29 mouse cellular contexts compared by ENCODE assay signal in genomic region chr15:10235977-10236376, GRCm38 (mm10). TPM values are rescaled to one million over a fixed set of nuclear protein-coding genes. Genes with fewer than 3 reads are reported as not detected.
DNase-seq lines count a peak whose midpoint lies in the region; ATAC-seq and TF ChIP-seq lines count a peak whose summit lies in the region.
"Had no signal": no experiment of that assay in that cellular context is flagged by ENCODE, and none has a peak within 500 bp of the region (broad histone marks: within the 10 kb centered on the region; RNA-seq: fewer than 3 reads in every experiment).

No protein-coding gene starts in this region.

- no peaks in the 10 kb centered on the region for H3K36me3 ChIP-seq in lung, embryonic 16.5 days (ENCODE audit: control insufficient read depth, insufficient read depth, low read length)
- H3K36me3 ChIP-seq: embryonic facial prominence, embryonic 13.5 days; G1E; heart, embryonic 15.5 days; midbrain, embryonic 15.5 days; neural tube, embryonic 13.5 days had no signal

- ATAC-seq in lung, embryonic 16.5 days (ENCODE audit: low read depth): 0 out of 2 replicates have a peak, but pooled peaks have one; percentile 43
- peak; percentile 42 to 48; a peak in 2 of 4 replicates for ATAC-seq in hematopoietic stem cell, adult 5-6 weeks (replicated peaks in 1 of 2; ENCODE audit: insufficient read depth in 1 of 2, low FRiP score in 2 of 2, low TSS enrichment in 1 of 2, low read depth in 1 of 2, poor library complexity in 2 of 2, severe bottlenecking in 2 of 2)
- ATAC-seq: hindbrain, postnatal 0 days; Patski had no signal

- H3K9ac ChIP-seq in lung, embryonic 16.5 days (ENCODE audit: low read length): no peak overlapping the region
- H3K9ac ChIP-seq: embryonic facial prominence, embryonic 13.5 days; forebrain, embryonic 13.5 days; heart, embryonic 15.5 days; midbrain, embryonic 15.5 days; neural tube, embryonic 13.5 days had no signal

- 56% methylated on average over 5 of the region's 5 CpGs for WGBS in lung, embryonic 16.5 days
- WGBS in cerebellum, adult 2 months: 84% methylated on average over 5 of the region's 5 CpGs

- no peak overlapping the region for H3K4me2 ChIP-seq in lung, embryonic 16.5 days (ENCODE audit: low read depth, low read length)
- H3K4me2 ChIP-seq: embryonic facial prominence, embryonic 13.5 days; forebrain, embryonic 13.5 days; heart, embryonic 15.5 days; midbrain, embryonic 15.5 days; neural tube, embryonic 13.5 days had no signal

- H3K9me3 ChIP-seq in lung, embryonic 16.5 days (ENCODE audit: control insufficient read depth, low read length): no peaks in the 10 kb centered on the region
- H3K9me3 ChIP-seq: embryonic facial prominence, embryonic 13.5 days; forebrain, embryonic 13.5 days; G1E; heart, embryonic 15.5 days; midbrain, embryonic 15.5 days; neural tube, embryonic 13.5 days had no signal

- H3K4me3 ChIP-seq in lung, embryonic 16.5 days (ENCODE audit: low read length): no peak overlapping the region
- no peak overlapping the region for H3K4me3 ChIP-seq in cerebellum, adult 2 months (replicated peaks; ENCODE audit: insufficient read depth, low read depth, low read length)
- H3K4me3 ChIP-seq: embryonic facial prominence, embryonic 13.5 days; erythroblast, embryonic 14.5 days; forebrain, embryonic 13.5 days; gastrocnemius, adult 2 months; heart, embryonic 15.5 days; left cerebral cortex, adult 2 months; midbrain, embryonic 15.5 days; neural tube, embryonic 13.5 days had no signal

- no peaks in the 10 kb centered on the region for H3K4me1 ChIP-seq in lung, embryonic 16.5 days (replicated peaks; ENCODE audit: control insufficient read depth, insufficient read depth, low read length)
- H3K4me1 ChIP-seq in cerebellum, adult 2 months (ENCODE audit: control insufficient read depth, insufficient read depth, low read length): no peaks in the 10 kb centered on the region
- H3K4me1 ChIP-seq: embryonic facial prominence, embryonic 13.5 days; forebrain, embryonic 13.5 days; heart, embryonic 15.5 days; midbrain, embryonic 15.5 days; neural tube, embryonic 13.5 days had no signal

- DNase-seq in lung, postnatal 14 days: no peak
- peak; percentile 3 to 13 for DNase-seq in thymus, adult 18-20 months
- DNase-seq in thymus, postnatal 4 days: peak; percentile 26
- DNase-seq in cerebellum, adult 2 months: no peak
- DNase-seq in embryo, embryonic 11 days: no peak
- DNase-seq in kidney, adult 8-10 months: no peak
- DNase-seq: adrenal gland, postnatal 25 days; cerebellum, postnatal 10 days; gastrocnemius, adult 2 months; heart, postnatal 4 days; kidney, adult 11 months; layer of hippocampus, adult 9-11 months; retina, postnatal 1 day; right cerebral cortex, postnatal 25 days; spleen, adult 18-20 months had no signal

- H3K27ac ChIP-seq in lung, embryonic 16.5 days (ENCODE audit: low read length): no peak overlapping the region
- no peak overlapping the region for H3K27ac ChIP-seq in cerebellum, adult 2 months (ENCODE audit: insufficient read depth, low read length)
- H3K27ac ChIP-seq: embryonic facial prominence, embryonic 13.5 days; forebrain, embryonic 13.5 days; gastrocnemius, adult 2 months; heart, embryonic 15.5 days; hindbrain, postnatal 0 days; kidney, postnatal 0 days; left cerebral cortex, adult 2 months; midbrain, embryonic 15.5 days; neural tube, embryonic 13.5 days had no signal

- TF ChIP-seq CTCF in cerebellum, adult 2 months (IDR thresholded peaks at IDR 0.05; ENCODE audit: borderline replicate concordance, insufficient read depth, low read depth, low read length): no peak

- no peaks in the 10 kb centered on the region for H3K27me3 ChIP-seq in lung, embryonic 16.5 days (ENCODE audit: control insufficient read depth, insufficient read depth, low read depth, low read length)
- H3K27me3 ChIP-seq in cerebellum, adult 2 months (ENCODE audit: control insufficient read depth, insufficient read depth, low read length): no peaks in the 10 kb centered on the region
- H3K27me3 ChIP-seq: CH12.LX; embryonic facial prominence, embryonic 13.5 days; forebrain, embryonic 13.5 days; heart, embryonic 15.5 days; midbrain, embryonic 15.5 days; neural tube, embryonic 13.5 days had no signal

- TF ChIP-seq POLR2A in cerebellum, adult 2 months (IDR thresholded peaks at IDR 0.05; ENCODE audit: borderline replicate concordance, insufficient read depth, low read length): no peak

RNA-seq across cellular contexts. Expression of gene Prlr, which starts 58.9 kb away (rescaled TPM):
- polyA plus RNA-seq in lung, embryonic 16.5 days (2015; fragmentation: Nextera tagmentation; extraction: Ambion mirVana): 0.15 and 0.25 TPM in 2 replicates
- 0.13 TPM in 1 of 2 replicates, not detected in the other for total RNA-seq in hematopoietic stem cell, adult 5-6 weeks (2017)
- 1.4 and 2.6 TPM in 2 replicates for polyA plus RNA-seq in cerebellum, adult 2 months (2012; rRNA removed)
- total RNA-seq: CH12.LX had no signal
- polyA plus RNA-seq: erythroblast, embryonic 14.5 days; G1E; Patski had no signal

Comparison
In these comparisons a context has a peak if more than half of its experiments do, and no peak if none do; other contexts are left out.
1. DNase-seq: peak in thymus, adult 18-20 months (2 of 2) and thymus, postnatal 4 days (single experiment); none in lung, postnatal 14 days (single experiment), cerebellum, adult 2 months (0 of 2), embryo, embryonic 11 days (single experiment) and kidney, adult 8-10 months (0 of 2).